ENCODE assay signal across 29 mouse cellular contexts in genomic region chr2:134972376-134972775, GRCm38 (mm10).
DNase-seq lines count a peak whose midpoint lies in the region; ATAC-seq and TF ChIP-seq lines count a peak whose summit lies in the region.
"Had no signal": no experiment of that assay in that cellular context is flagged by ENCODE, and none has a peak within 500 bp of the region (broad histone marks: within the 10 kb centered on the region; RNA-seq: fewer than 3 reads in every experiment).

No protein-coding gene starts in this region.

- no peaks in the 10 kb centered on the region for H3K9me3 ChIP-seq in kidney, postnatal 0 days (replicated peaks; ENCODE audit: low read length)
- no peaks in the 10 kb centered on the region for H3K9me3 ChIP-seq in lung, embryonic 14.5 days (ENCODE audit: low read depth, low read length)
- H3K9me3 ChIP-seq: embryonic facial prominence, embryonic 15.5 days; forebrain, embryonic 12.5 days; forebrain, embryonic 15.5 days; heart, embryonic 12.5 days; heart, embryonic 15.5 days; hindbrain, embryonic 10.5 days had no signal

- H3K4me2 ChIP-seq in kidney, postnatal 0 days (ENCODE audit: low read length) = no peak overlapping the region
- no peak overlapping the region for H3K4me2 ChIP-seq in lung, embryonic 14.5 days
- H3K4me2 ChIP-seq: embryonic facial prominence, embryonic 15.5 days; forebrain, embryonic 12.5 days; forebrain, embryonic 15.5 days; heart, embryonic 12.5 days; heart, embryonic 15.5 days; hindbrain, embryonic 14.5 days had no signal

- no peaks in the 10 kb centered on the region for H3K36me3 ChIP-seq in kidney, postnatal 0 days (ENCODE audit: insufficient read depth, low read length)
- H3K36me3 ChIP-seq in lung, embryonic 14.5 days (ENCODE audit: insufficient read depth) = no peaks in the 10 kb centered on the region
- H3K36me3 ChIP-seq: embryonic facial prominence, embryonic 15.5 days; forebrain, embryonic 12.5 days; forebrain, embryonic 15.5 days; heart, embryonic 12.5 days; heart, embryonic 15.5 days; hindbrain, embryonic 10.5 days had no signal

- TF ChIP-seq CTCF in kidney, postnatal 0 days (IDR thresholded peaks at IDR 0.05; ENCODE audit: low read depth) = no peak
- no peak for TF ChIP-seq CTCF in lung, embryonic 14.5 days (IDR thresholded peaks at IDR 0.05; ENCODE audit: low read depth)
- TF ChIP-seq CTCF in brain, embryonic 14.5 days (IDR thresholded peaks at IDR 0.05; ENCODE audit: borderline replicate concordance, extremely low read depth, insufficient read depth, insufficient read length) = no peak

- H3K4me3 ChIP-seq in kidney, postnatal 0 days (replicated peaks; ENCODE audit: low read depth, low read length) = no peak overlapping the region
- no peak overlapping the region for H3K4me3 ChIP-seq in lung, embryonic 14.5 days (ENCODE audit: low read depth, low read length)
- H3K4me3 ChIP-seq: embryonic facial prominence, embryonic 15.5 days; forebrain, embryonic 12.5 days; forebrain, embryonic 15.5 days; heart, embryonic 12.5 days; heart, embryonic 15.5 days; hindbrain, embryonic 10.5 days had no signal

- H3K27me3 ChIP-seq in kidney, postnatal 0 days (ENCODE audit: insufficient read depth, low read length) = no peaks in the 10 kb centered on the region
- H3K27me3 ChIP-seq in lung, embryonic 14.5 days (ENCODE audit: insufficient read depth, low read length) = no peaks in the 10 kb centered on the region
- H3K27me3 ChIP-seq: embryonic facial prominence, embryonic 15.5 days; forebrain, embryonic 12.5 days; forebrain, embryonic 15.5 days; heart, embryonic 12.5 days; heart, embryonic 15.5 days had no signal

- ATAC-seq in kidney, postnatal 0 days (replicated peaks; ENCODE audit: low FRiP score, low read depth) = no peak
- no peak for ATAC-seq in lung, embryonic 14.5 days (ENCODE audit: insufficient read depth)
- ATAC-seq: CD4-positive, CD25-positive, alpha-beta regulatory T cell, adult 4 months; forebrain, embryonic 15.5 days; hindbrain, postnatal 0 days; inflammation-experienced regulatory T-cells, adult 6 months; Patski had no signal

- TF ChIP-seq POLR2A in brain, embryonic 14.5 days (IDR thresholded peaks at IDR 0.05; ENCODE audit: borderline replicate concordance, extremely low read depth, insufficient read depth, insufficient read length, poor library complexity, severe bottlenecking) = no peak

- no peak overlapping the region for H3K27ac ChIP-seq in kidney, postnatal 0 days
- no peak overlapping the region for H3K27ac ChIP-seq in lung, embryonic 14.5 days (ENCODE audit: low read depth)
- H3K27ac ChIP-seq: embryonic facial prominence, embryonic 15.5 days; forebrain, embryonic 12.5 days; forebrain, embryonic 15.5 days; heart, embryonic 15.5 days; hindbrain, embryonic 10.5 days; hindbrain, embryonic 14.5 days; hindbrain, postnatal 0 days had no signal

- DNase-seq in kidney, postnatal 0 days (ENCODE audit: low spot score) = peak; percentile 18
- no peak for DNase-seq in kidney, adult 11 months
- peak; percentile 24 for DNase-seq in lung, embryonic 14.5 days
- DNase-seq in lung, postnatal 36 days = no peak
- DNase-seq in brain, embryonic 14.5 days (ENCODE audit: low read depth) = peak; percentile 18
- DNase-seq in right cerebral cortex, postnatal 36 days (ENCODE audit: low spot score in 2 of 2) = no peak
- no peak for DNase-seq in thymus, postnatal 36 days
- DNase-seq: adrenal gland, adult 2 months; adrenal gland, postnatal 14 days; cerebellum, adult 11-12 months; cerebellum, adult 8-10 months; cerebellum, postnatal 10 days; cerebellum, postnatal 36 days; embryo, embryonic 11 days; gastrocnemius, postnatal 25 days; heart, adult 18-20 months; heart, postnatal 10 days; heart, postnatal 36 days had no signal

- H3K4me1 ChIP-seq in kidney, postnatal 0 days (replicated peaks; ENCODE audit: insufficient read depth, low read length) = no peaks in the 10 kb centered on the region
- peaks cover 6% of the 10 kb centered on the region; the same call in 1 of the 2 replicates for H3K4me1 ChIP-seq in lung, embryonic 14.5 days (ENCODE audit: insufficient read depth)

- no peak overlapping the region for H3K9ac ChIP-seq in kidney, postnatal 0 days (ENCODE audit: low read depth, low read length)
- no peak overlapping the region for H3K9ac ChIP-seq in lung, embryonic 14.5 days
- H3K9ac ChIP-seq: embryonic facial prominence, embryonic 15.5 days; forebrain, embryonic 12.5 days; forebrain, embryonic 15.5 days; heart, embryonic 12.5 days; heart, embryonic 15.5 days; hindbrain, embryonic 14.5 days had no signal

- 70% methylated on average over 6 of the region's 6 CpGs for WGBS in kidney, postnatal 0 days
- 78% methylated on average over 6 of the region's 6 CpGs for WGBS in lung, embryonic 14.5 days

Comparison
In these comparisons a context has a peak if more than half of its experiments do, and no peak if none do; other contexts are left out.
1. DNase-seq: peak in kidney, postnatal 0 days (single experiment), lung, embryonic 14.5 days (single experiment) and brain, embryonic 14.5 days (single experiment); none in kidney, adult 11 months (single experiment), lung, postnatal 36 days (single experiment), right cerebral cortex, postnatal 36 days (0 of 2) and thymus, postnatal 36 days (0 of 2).